Mouse (Mus musculus) limb, embryonic 12.5 days (tissue): ENCODE measurements around the gene Rab31. TPM values are rescaled to one million over a fixed set of nuclear protein-coding genes. Genes with fewer than 3 reads are reported as not detected.
A peak's percentile ranks its signal among the peaks of the same experiment; 100 is the strongest.

ENCODE experiments used
- ATAC-seq: fragments of 200-750 bp; cut with Nextera tagmentation; 2 replicates; pipeline ENCODE4 v1.8.0; 2017; ENCODE audit warnings: low read depth, moderate TSS enrichment; ENCODE audit not compliant: insufficient number of reproducible peaks, insufficient read depth, low FRiP score, low TSS enrichment
- H3K27ac ChIP-seq: fragments of 300-500 bp; sonication (generic); 2 replicates; pipeline ENCODE4 v1.5.1; 2016; ENCODE audit warnings: mild to moderate bottlenecking, moderate library complexity
- H3K27me3 ChIP-seq: fragments of 300-500 bp; sonication (generic); 2 replicates; pipeline ENCODE4 v1.6.1; 2016; ENCODE audit warnings: mild to moderate bottlenecking, moderate library complexity
- H3K36me3 ChIP-seq: fragments of 300-500 bp; sonication (generic); 2 replicates; pipeline ENCODE4 v1.6.1; 2016; ENCODE audit warnings: mild to moderate bottlenecking, moderate library complexity
- H3K4me1 ChIP-seq: fragments of 300-500 bp; sonication (generic); replicated peaks from 2 replicates; pipeline ENCODE4 v1.6.1; 2016
- H3K4me2 ChIP-seq: fragments of 300-500 bp; sonication (generic); 2 replicates; pipeline ENCODE4 v1.6.1; 2016; ENCODE audit warnings: mild to moderate bottlenecking, moderate library complexity
- H3K4me3 ChIP-seq: fragments of 300-500 bp; sonication (generic); replicated peaks from 2 replicates; pipeline ENCODE4 v1.5.1; 2016; ENCODE audit warnings: mild to moderate bottlenecking
- H3K9ac ChIP-seq: fragments of 300-500 bp; sonication (generic); replicated peaks from 2 replicates; pipeline ENCODE4 v1.6.1; 2016; ENCODE audit warnings: mild to moderate bottlenecking, moderate library complexity
- H3K9me3 ChIP-seq: fragments of 300-500 bp; sonication (generic); 2 replicates; pipeline ENCODE4 v1.6.1; 2016; ENCODE audit warnings: mild to moderate bottlenecking, moderate library complexity
- WGBS: fragments of 180-500 bp; shearing (Covaris S2); methylation state at CpG from one replicate; pipeline ENCODE4 v1.1.7; 2016; 5-methylcytosine and 5-hydroxymethylcytosine counted together
- polyA plus RNA-seq: library from polyadenylated mRNA; unstranded; fragments of >200 nt; fragmentation: Nextera tagmentation; extraction: Ambion mirVana; gene quantifications from 2 replicates; pipeline ENCODE4 v1.2.1, GENCODE M21; 2016

Rab31 gene
- polyA plus RNA-seq, 1 experiment from 2014 or later = 54.0 TPM

DNA sequence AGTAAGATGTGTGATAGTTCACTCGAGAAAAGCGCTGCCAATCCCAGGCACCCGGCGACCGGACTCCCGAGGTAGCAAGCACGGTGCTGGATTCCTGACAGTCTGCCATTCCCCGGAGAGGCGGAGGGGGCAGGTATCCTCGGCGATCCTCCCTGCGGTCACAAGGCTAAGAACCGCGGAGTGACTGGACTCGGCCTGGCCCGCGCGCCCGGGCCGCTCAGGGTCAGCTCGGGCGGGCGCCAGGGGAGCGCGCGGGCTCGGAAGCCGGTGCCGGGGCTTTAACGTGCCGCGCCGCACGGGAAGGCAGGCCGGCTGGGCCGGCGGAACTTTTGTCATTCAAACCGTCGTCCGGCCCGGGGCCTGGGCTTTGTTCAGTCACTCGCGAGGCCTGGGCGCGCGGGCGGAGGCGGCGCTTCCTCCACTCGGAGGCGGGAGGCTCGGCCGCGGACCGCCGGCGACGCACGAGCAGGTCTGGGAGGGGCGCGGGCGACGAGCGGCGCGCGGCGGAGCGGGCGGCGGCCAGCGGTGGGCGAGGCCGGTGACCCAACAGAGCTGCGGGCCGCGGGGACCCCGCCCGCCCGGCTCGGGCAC lies 10.1 kb upstream of the Rab31 start, which contains the start of gene Ppp4r1:
Gene Ppp4r1, plus strand, starts transcription at position 23 of the 591 bp plus-strand sequence.
- peaks cover 14% of the 10 kb centered on the region for H3K4me1 ChIP-seq
- peak within 1 kb of the TSS; percentile 62 for H3K4me2 ChIP-seq
- peaks cover 25% of the 10 kb centered on the region for H3K36me3 ChIP-seq
- H3K9me3 ChIP-seq = 0 out of 2 replicates have a peak, but pooled peaks cover 5% of the 10 kb centered on the region
- peak within 1 kb of the TSS; percentile 94 for H3K4me3 ChIP-seq
- no peaks in the 10 kb centered on the region for H3K27me3 ChIP-seq
- peak within 1 kb of the TSS; percentile 100 for H3K27ac ChIP-seq
- peak within 1 kb of the TSS; percentile 98 for H3K9ac ChIP-seq
- WGBS = under 1% methylated on average over 76 of the region's 81 CpGs
- peak; percentile 86 for ATAC-seq

- peaks cover 12% of the 10 kb centered on the region for H3K36me3 ChIP-seq
- H3K27me3 ChIP-seq = no peaks in the 10 kb centered on the region
- no peak overlapping the region for H3K9ac ChIP-seq
- H3K9me3 ChIP-seq = 0 out of 2 replicates have a peak, but pooled peaks cover 5% of the 10 kb centered on the region
- no peak for ATAC-seq
- H3K27ac ChIP-seq = no peak overlapping the region
- 97% methylated on average over 2 of the region's 2 CpGs for WGBS
- H3K4me1 ChIP-seq = peaks cover 14% of the 10 kb centered on the region
- H3K4me2 ChIP-seq = no peak overlapping the region
- H3K4me3 ChIP-seq = no peak overlapping the region
Measured at GRCm38 (mm10) chr17:65780970-65781369, 8.4 kb upstream of the Rab31 start.

DNA sequence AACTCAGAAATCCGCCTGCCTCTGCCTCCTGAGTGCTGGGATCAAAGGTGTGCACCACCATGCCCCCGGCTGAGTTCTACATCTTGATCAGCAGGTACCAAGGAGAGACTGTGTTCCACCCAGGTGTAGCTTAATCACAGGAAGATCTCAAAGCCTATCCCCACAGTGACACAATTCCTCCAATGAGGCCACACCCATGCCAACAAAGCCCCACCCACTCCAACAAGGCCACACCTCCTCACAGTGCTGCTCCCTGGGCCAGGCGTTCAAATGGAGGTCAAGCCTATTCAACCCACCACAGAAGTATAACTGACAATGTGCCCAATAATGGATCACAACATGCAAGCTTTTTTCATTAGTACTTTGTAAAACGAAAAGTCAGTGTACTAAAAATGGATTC lies 4.9 kb upstream of the Rab31 start:
- 95% methylated on average over 4 of the region's 4 CpGs for WGBS
- ATAC-seq = no peak
- H3K4me1 ChIP-seq = peaks cover 16% of the 10 kb centered on the region

GRCm38 (mm10) chr17:65776228-65776627 lies 3.7 kb upstream of the Rab31 start:
- no peak for ATAC-seq
- Histone ChIP-seq H3K9ac (no peak overlapping the region), H3K4me3 (no peak overlapping the region), H3K27ac (no peak overlapping the region), H3K4me1 (peaks cover 18% of the 10 kb centered on the region), H3K4me2 (no peak overlapping the region), H3K36me3 (no peaks in the 10 kb centered on the region), H3K27me3 (peaks cover 2% of the 10 kb centered on the region; the same call in 1 of the 2 replicates), H3K9me3 (no peaks in the 10 kb centered on the region)
- WGBS = 92% methylated on average over 1 of the region's 1 CpGs

More for the DNA sequence above, 4.9 kb upstream of the Rab31 start:
- H3K9me3 ChIP-seq = no peaks in the 10 kb centered on the region
- H3K27me3 ChIP-seq = no peaks in the 10 kb centered on the region
- H3K36me3 ChIP-seq = no peaks in the 10 kb centered on the region
- H3K4me2 ChIP-seq = no peak overlapping the region
- no peak overlapping the region for H3K9ac ChIP-seq
- H3K4me3 ChIP-seq = no peak overlapping the region
- H3K27ac ChIP-seq = no peak overlapping the region

DNA sequence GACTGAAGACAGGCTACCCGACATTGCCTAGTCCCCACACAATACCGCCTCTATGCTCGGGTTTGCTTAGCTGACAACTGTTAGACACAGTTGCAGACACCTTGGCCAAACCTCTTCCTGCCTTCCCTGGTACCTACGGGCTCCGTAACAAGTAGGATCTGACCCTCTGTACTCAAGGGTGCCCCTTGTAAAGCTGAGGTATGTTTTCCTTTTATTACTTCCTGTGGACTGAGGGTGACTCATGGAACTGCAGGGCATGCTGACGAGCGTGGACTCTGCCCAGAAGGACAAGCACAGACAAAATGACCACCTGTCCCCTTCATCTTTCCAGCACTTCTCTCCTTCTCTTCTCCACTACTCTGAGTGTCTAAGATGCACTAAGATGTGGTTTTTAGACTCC lies 1.9 kb upstream of the Rab31 start:
- Histone ChIP-seq H3K4me1 (peaks cover 27% of the 10 kb centered on the region), H3K4me2 (no peak overlapping the region), H3K27me3 (peaks cover 5% of the 10 kb centered on the region; the same call in 1 of the 2 replicates), H3K9me3 (no peaks in the 10 kb centered on the region), H3K9ac (no peak overlapping the region), H3K36me3 (no peaks in the 10 kb centered on the region), H3K4me3 (no peak overlapping the region), H3K27ac (no peak overlapping the region)
- 45% methylated on average over 7 of the region's 7 CpGs for WGBS
- no peak for ATAC-seq

- Histone ChIP-seq H3K9ac (no peak overlapping the region), H3K4me1 (peaks cover 27% of the 10 kb centered on the region), H3K9me3 (no peaks in the 10 kb centered on the region), H3K4me3 (no peak overlapping the region), H3K4me2 (no peak overlapping the region), H3K27ac (no peak overlapping the region), H3K27me3 (peaks cover 5% of the 10 kb centered on the region; the same call in 1 of the 2 replicates), H3K36me3 (no peaks in the 10 kb centered on the region)
- WGBS = 68% methylated on average over 4 of the region's 4 CpGs
- no peak for ATAC-seq
Measured at GRCm38 (mm10) chr17:65773617-65774016, 1.1 kb upstream of the Rab31 start.

DNA sequence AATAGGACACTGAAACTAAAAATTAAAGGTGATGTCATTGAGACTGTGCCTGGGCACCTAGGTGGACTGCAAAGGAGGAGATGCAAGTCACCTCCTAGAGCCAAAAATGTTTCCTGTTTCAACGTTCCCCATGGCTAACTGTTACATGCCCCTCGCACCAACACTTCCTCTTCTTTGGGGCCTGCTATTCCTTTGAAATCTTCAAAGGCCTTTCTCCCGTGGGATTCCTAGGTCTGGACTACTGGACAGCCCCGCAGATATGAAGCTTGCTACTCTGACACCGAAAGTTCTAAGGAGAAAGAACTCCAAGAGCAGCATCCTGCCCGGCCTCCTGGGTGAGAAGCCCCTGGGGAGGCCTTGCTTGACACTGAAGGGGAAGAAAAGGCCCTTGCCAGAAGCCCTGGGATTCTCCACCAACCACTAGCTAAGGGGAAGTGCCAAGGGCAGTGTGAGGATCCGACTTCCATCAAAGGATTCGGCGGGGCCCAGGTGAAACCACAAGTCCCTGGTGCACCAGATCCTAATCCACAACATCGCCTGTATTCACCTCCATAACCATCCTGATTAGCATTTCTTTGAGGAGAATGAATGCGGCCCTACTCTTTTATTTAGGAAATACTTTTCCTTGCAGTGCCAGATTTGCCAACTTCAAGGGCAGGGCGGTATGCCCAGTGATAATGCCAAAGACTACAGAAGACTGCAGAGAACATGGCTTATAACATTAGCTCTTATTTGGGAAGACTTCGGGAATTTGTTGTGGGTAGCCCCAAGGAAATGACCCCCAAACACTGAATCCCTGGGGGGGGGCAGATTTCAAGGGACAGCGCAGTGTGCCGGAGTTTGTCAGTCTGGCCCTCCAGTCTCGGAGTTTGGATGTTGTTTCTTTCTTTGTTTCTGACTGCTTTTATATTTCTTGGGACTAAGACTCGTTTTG lies 1.3 kb downstream of the Rab31 start:
- 21% methylated on average over 17 of the region's 17 CpGs for WGBS
- Histone ChIP-seq H3K4me3 (peak overlapping the region; percentile 77), H3K9me3 (no peaks in the 10 kb centered on the region), H3K4me2 (peak overlapping the region; percentile 88), H3K9ac (peak overlapping the region; percentile 85), H3K4me1 (peaks cover 32% of the 10 kb centered on the region), H3K27me3 (peaks cover 5% of the 10 kb centered on the region; the same call in 1 of the 2 replicates), H3K36me3 (no peaks in the 10 kb centered on the region), H3K27ac (no peak overlapping the region)
- ATAC-seq = no peak

DNA sequence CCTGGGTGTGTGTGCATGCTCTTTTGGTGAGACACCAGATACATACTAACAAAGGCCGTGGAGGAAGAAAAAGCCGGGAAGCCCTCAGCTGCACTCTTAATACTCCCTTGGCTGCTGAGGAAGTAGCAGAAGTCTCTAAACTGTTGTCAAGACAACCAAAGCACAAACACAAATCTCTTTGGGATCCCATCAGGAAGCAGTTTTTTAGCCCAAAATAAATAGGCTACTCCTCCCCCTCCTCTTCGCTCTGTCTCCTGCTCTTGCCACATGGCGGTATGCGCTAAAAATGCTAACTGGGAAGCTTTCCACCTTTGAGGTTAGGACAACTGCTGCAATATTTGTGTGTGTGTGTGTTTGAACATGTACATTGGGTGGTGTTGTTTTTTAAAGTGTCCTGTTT lies 4.1 kb downstream of the Rab31 start:
- 80% methylated on average over 5 of the region's 5 CpGs for WGBS
- H3K4me3 ChIP-seq = no peak overlapping the region
- H3K27me3 ChIP-seq = peaks cover 5% of the 10 kb centered on the region; the same call in 1 of the 2 replicates
- H3K4me1 ChIP-seq = peaks cover 29% of the 10 kb centered on the region
- no peak overlapping the region for H3K27ac ChIP-seq
- no peak for ATAC-seq
- H3K36me3 ChIP-seq = no peaks in the 10 kb centered on the region
- H3K4me2 ChIP-seq = no peak overlapping the region
- H3K9me3 ChIP-seq = no peaks in the 10 kb centered on the region
- H3K9ac ChIP-seq = no peak overlapping the region

DNA sequence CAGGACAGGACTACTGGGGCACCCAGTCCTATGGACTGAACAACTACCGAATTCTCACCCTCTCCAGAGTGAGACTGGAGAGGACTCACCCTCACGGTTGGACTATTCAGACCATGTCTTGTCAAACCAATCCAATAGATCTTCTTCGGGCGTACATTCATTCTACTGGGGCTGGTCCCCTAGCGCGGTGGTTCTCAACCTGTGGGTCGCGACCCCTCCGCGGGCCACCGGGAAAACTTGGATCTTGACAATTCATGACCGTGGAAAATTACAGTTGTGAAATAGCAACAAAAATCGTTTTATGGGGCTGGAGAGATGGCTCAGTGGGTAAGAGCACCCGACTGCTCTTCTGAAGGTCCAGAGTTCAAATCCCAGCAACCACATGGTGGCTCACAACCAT lies 9.3 kb downstream of the Rab31 start:
- H3K27ac ChIP-seq = no peak overlapping the region
- H3K36me3 ChIP-seq = peaks cover 16% of the 10 kb centered on the region; the same call in 1 of the 2 replicates
- no peak for ATAC-seq
- no peak overlapping the region for H3K9ac ChIP-seq
- 95% methylated on average over 14 of the region's 14 CpGs for WGBS
- H3K4me1 ChIP-seq = 0 out of 2 replicates have a peak, but pooled peaks cover under 1% of the 10 kb centered on the region
- H3K9me3 ChIP-seq = no peaks in the 10 kb centered on the region
- H3K4me2 ChIP-seq = no peak overlapping the region
- H3K27me3 ChIP-seq = no peaks in the 10 kb centered on the region
- H3K4me3 ChIP-seq = no peak overlapping the region

DNA sequence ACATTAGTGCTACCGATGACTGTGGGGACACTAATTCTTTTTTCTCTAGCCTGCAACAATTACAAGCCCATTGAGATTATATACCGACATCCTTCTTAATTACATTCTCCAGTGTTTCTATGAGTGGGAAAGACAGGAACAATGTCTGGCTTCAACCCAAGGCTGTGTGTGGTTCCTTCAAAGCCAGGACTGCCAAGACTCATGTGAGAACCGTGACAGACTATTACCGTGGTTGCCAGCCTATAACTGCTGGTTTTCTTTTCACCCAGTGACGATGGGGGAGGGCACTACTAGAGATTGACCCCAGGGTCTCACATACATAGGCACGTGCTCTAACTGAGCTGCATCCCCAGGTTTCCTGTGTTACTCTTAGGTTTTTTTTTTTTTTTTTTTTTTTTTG lies 15.4 kb downstream of the Rab31 start:
- Histone ChIP-seq H3K4me2 (no peak overlapping the region), H3K9ac (no peak overlapping the region)
- ATAC-seq = no peak

GRCm38 (mm10) chr17:65755857-65756256 lies 16.7 kb downstream of the Rab31 start:
- no peak overlapping the region for H3K27ac ChIP-seq
- H3K4me3 ChIP-seq = no peak overlapping the region
- H3K9ac ChIP-seq = no peak overlapping the region
- 96% methylated on average over 3 of the region's 3 CpGs for WGBS
- H3K4me1 ChIP-seq = no peaks in the 10 kb centered on the region
- H3K9me3 ChIP-seq = peaks cover 9% of the 10 kb centered on the region; the same call in 1 of the 2 replicates
- H3K4me2 ChIP-seq = no peak overlapping the region
- peaks cover 18% of the 10 kb centered on the region; the same call in 1 of the 2 replicates for H3K36me3 ChIP-seq
- no peaks in the 10 kb centered on the region for H3K27me3 ChIP-seq
- no peak for ATAC-seq

More for the DNA sequence above, 15.4 kb downstream of the Rab31 start:
- Histone ChIP-seq H3K9me3 (peaks cover 9% of the 10 kb centered on the region; the same call in 1 of the 2 replicates), H3K4me1 (no peaks in the 10 kb centered on the region), H3K4me3 (no peak overlapping the region), H3K27ac (no peak overlapping the region), H3K36me3 (peaks cover 18% of the 10 kb centered on the region; the same call in 1 of the 2 replicates), H3K27me3 (no peaks in the 10 kb centered on the region)
- 76% methylated on average over 6 of the region's 6 CpGs for WGBS
